Mouse (Mus musculus) lung, adult 2 months (tissue): ENCODE results near the gene Ms4a1. TPM values are rescaled to one million over a fixed set of nuclear protein-coding genes. Genes with fewer than 3 reads are reported as not detected.
"Not testable (repeated sequence)": the region's sequence is repeated elsewhere in the genome, so short reads cannot be mapped to it uniquely, and the experiment has no call there.

Source experiments
- DNase-seq: peaks from one replicate; pipeline ENCODE4 v3.0.0; 2022
- H3K4me1 ChIP-seq: fragments of 200-500 bp; 2 replicates; pipeline ENCODE4 v1.6.1; 2011; ENCODE audit warnings: low read length; ENCODE audit not compliant: control insufficient read depth, insufficient read depth
- H3K4me3 ChIP-seq: fragments of 200-500 bp; replicated peaks from 2 replicates; pipeline ENCODE3; 2011; ENCODE audit warnings: low read depth, mild to moderate bottlenecking, control low read depth, low read length; ENCODE audit errors: extremely low read depth
- CTCF ChIP-seq: fragments of 200-500 bp; IDR thresholded peaks from 2 replicates; pipeline ENCODE4 v1.5.1; 2011; ENCODE audit warnings: mild to moderate bottlenecking, low read length, control low read depth; ENCODE audit not compliant: insufficient read depth
- POLR2A ChIP-seq: fragments of 200-500 bp; IDR thresholded peaks from 2 replicates; pipeline ENCODE4 v1.6.1; 2011; ENCODE audit warnings: low read depth, mild to moderate bottlenecking, control low read depth, low read length, borderline replicate concordance; ENCODE audit errors: extremely low read depth
- WGBS: fragments of 180-500 bp; shearing (Covaris S2); methylation state at CpG from one replicate; pipeline ENCODE4 v1.1.7; 2018; 5-methylcytosine and 5-hydroxymethylcytosine counted together
- polyA plus RNA-seq: library from polyadenylated mRNA; depleted of rRNA; stranded (reverse); fragments of >200 nt; gene quantifications from 2 replicates; pipeline ENCODE4 v1.2.3, GENCODE M21; 2012; rRNA removed

Ms4a1 gene
- polyA plus RNA-seq: 1.7 and 2.7 TPM in 2 replicates

GRCm38 (mm10) chr19:11266052-11266845 is at the start of gene Ms4a1:
Gene Ms4a1, minus strand, starts transcription at chr19:11266241.
- DNase-seq: no peak
- 72% methylated on average over 8 of the region's 8 CpGs for WGBS
- Histone ChIP-seq H3K4me1 (no peaks in the 10 kb centered on the region), H3K4me3 (peak within 1 kb of the TSS; percentile 34)
- TF ChIP-seq CTCF (no peak), POLR2A (no peak)

GRCm38 (mm10) chr19:11314354-11314753 is 48.3 kb upstream of the Ms4a1 start, which contains the start of gene Ms4a14:
Gene Ms4a14, minus strand, starts transcription at chr19:11314454.
- no peak for TF ChIP-seq POLR2A
- no peak for TF ChIP-seq CTCF
- 63% methylated on average over 1 of the region's 1 CpGs for WGBS
- no peak within 1 kb of the TSS for H3K4me3 ChIP-seq
- no peaks in the 10 kb centered on the region for H3K4me1 ChIP-seq
- DNase-seq: no peak

DNA sequence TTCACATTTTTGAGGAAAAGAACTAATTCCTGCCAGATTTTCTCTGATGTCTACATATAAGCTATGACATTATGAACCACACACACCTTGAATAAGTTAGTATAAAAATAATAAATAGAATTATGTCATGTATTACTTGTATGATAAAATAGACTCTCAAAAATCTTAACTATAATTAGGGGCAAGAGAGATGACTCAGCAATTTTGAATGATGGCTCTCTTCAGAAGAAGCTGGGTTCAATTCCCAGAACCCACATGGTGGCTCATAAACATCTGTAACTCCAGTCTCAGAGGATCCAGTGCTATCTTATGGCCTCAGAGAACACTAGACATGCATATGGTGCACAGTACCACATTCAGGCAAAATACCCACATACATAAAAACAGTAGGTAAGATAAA is 42.8 kb upstream of the Ms4a1 start:
- DNase-seq: no peak
- no peak for TF ChIP-seq POLR2A
- no peak for TF ChIP-seq CTCF
- Histone ChIP-seq H3K4me1 (no peaks in the 10 kb centered on the region), H3K4me3 (no peak overlapping the region)

DNA sequence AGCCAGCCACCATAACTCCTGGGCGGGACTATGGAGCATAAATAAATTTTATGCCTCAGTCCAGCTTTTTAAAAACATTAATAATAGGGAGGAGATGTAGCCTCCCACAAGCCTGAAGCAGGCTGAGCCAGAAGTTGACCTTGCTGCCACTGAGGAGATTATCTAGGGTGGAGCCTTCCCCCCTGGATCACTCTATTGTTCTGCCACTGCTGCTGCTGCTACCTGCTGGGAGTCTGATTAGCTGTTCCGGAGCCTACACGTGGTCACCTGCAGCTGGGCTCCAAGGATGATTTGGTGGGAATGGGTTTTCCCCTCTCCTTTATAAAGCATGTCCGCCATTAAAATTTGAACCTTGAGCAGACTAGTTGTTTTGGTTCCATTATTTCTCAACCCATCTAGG is 33.5 kb upstream of the Ms4a1 start:
- H3K4me3 ChIP-seq, DNase-seq, H3K4me1 ChIP-seq: not testable (repeated sequence)
- 59% methylated on average over 4 of the region's 4 CpGs for WGBS

- Histone ChIP-seq H3K4me3 (no peak overlapping the region), H3K4me1 (no peaks in the 10 kb centered on the region)
- no peak for TF ChIP-seq CTCF
- TF ChIP-seq POLR2A: no peak
- 56% methylated on average over 2 of the region's 2 CpGs for WGBS
- DNase-seq: no peak
Observed at GRCm38 (mm10) chr19:11298939-11299338, 32.9 kb upstream of the Ms4a1 start.

DNA sequence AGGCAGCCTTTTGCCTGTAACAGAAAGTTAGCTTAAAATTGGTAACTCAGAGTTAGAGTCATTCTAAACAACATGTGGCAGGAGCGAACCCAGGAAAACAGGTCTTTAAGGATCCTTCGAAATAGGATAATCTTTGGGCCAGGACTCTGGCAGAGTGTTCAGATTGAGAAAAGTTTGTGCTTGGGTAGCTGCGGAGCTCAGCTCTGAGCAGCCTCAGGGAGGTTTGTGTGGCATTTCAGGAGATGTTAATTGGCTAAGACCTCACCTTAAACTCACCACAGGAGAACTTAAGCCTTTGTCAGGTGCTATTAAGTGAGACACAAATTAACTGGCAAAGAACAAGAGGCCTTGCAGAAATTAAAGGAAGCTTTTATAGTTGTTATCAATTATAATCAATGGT is 27.6 kb upstream of the Ms4a1 start:
- H3K4me3 ChIP-seq: not testable (repeated sequence)
- WGBS: 16% methylated on average over 3 of the region's 3 CpGs

GRCm38 (mm10) chr19:11292990-11293389 is 26.9 kb upstream of the Ms4a1 start:
- Histone ChIP-seq H3K4me3 (peak overlapping the region; percentile 69), H3K4me1 (no peaks in the 10 kb centered on the region)
- TF ChIP-seq CTCF: no peak
- no peak for TF ChIP-seq POLR2A
- 9% methylated on average over 12 of the region's 12 CpGs for WGBS
- DNase-seq: no peak

More for the DNA sequence above, 27.6 kb upstream of the Ms4a1 start:
- H3K4me1 ChIP-seq, DNase-seq: not testable (repeated sequence)

DNA sequence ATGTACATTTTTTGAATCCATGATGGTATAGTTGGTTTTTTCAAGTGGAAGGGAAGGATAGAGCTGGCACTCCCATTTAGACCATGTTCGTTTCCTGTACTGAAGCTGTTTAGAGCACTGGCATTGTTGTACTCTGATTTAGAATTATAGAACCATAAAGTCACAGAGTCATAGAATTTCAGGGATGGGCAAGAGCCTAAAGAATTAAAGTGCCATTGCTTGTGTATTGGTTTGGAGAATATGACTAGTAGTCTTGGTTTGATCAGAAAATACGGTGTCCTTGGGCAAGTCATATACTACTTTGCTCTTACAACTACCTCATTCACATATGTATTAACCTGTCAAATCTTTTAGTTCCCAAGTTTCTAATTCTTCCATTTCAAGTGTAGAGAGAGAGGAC is 17.7 kb upstream of the Ms4a1 start, which contains the start of gene Ms4a5:
Ms4a5 (minus strand) TSS at position 101 of the 400 bp plus-strand sequence.
- H3K4me1 ChIP-seq: no peaks in the 10 kb centered on the region
- TF ChIP-seq POLR2A (no peak), CTCF (no peak)
- WGBS: 93% methylated on average over 2 of the region's 2 CpGs
- no peak within 1 kb of the TSS for H3K4me3 ChIP-seq
- DNase-seq: no peak

- H3K4me1 ChIP-seq: no peaks in the 10 kb centered on the region
- no peak for DNase-seq
- TF ChIP-seq CTCF (no peak), POLR2A (no peak)
- 76% methylated on average over 3 of the region's 3 CpGs for WGBS
- no peak overlapping the region for H3K4me3 ChIP-seq
Observed at GRCm38 (mm10) chr19:11280223-11280622, 14.2 kb upstream of the Ms4a1 start.

DNA sequence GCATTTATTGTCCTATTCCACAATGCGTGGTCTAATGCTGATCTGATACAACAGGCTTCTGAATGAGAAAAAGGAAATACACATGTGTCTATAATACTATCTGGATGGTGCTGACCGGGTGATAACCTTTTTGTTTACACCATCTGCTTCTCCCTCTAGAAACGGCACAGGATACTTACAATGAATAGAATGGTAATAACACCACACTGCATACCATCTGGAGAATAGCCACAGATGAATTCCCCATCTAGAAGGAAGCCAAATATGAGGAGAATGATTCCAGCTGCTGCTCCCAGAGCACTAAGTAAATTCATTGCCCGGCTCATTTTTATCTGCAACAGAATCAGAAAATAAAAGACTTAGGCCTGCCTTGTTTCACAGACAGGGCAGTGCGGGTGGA is 10.4 kb upstream of the Ms4a1 start:
- Histone ChIP-seq H3K4me1 (no peaks in the 10 kb centered on the region), H3K4me3 (no peak overlapping the region)
- TF ChIP-seq POLR2A (no peak), CTCF (no peak)
- 38% methylated on average over 5 of the region's 5 CpGs for WGBS
- no peak for DNase-seq
